Mouse (Mus musculus) stomach, embryonic 16.5 days (tissue): ENCODE measurements at regions not wholly inside any gene's neighbourhood (a gene's known extent, or its start where the extent isn't known, plus 50 kb on each side); places are given as distances from the start of the nearest gene placed in this dataset.

Experiments
- ATAC-seq: fragments of 200-750 bp; cut with Nextera tagmentation; 2 replicates; pipeline ENCODE4 v1.8.0; 2017; ENCODE audit warnings: moderate number of reproducible peaks, moderate TSS enrichment; ENCODE audit not compliant: insufficient read depth, low FRiP score
- H3K27ac ChIP-seq: fragments of 300-500 bp; sonication (generic); 2 replicates; pipeline ENCODE4 v1.5.1; 2014; ENCODE audit warnings: low read length
- H3K27me3 ChIP-seq: fragments of 300-500 bp; sonication (generic); 2 replicates; pipeline ENCODE4 v1.6.1; 2014; ENCODE audit warnings: low read length, control low read depth, mixed read lengths; ENCODE audit not compliant: control insufficient read depth, insufficient read depth
- H3K36me3 ChIP-seq: fragments of 300-500 bp; sonication (generic); 2 replicates; pipeline ENCODE4 v1.6.1; 2014; ENCODE audit warnings: low read length; ENCODE audit not compliant: control insufficient read depth, insufficient read depth
- H3K4me1 ChIP-seq: fragments of 300-500 bp; sonication (generic); 2 replicates; pipeline ENCODE4 v1.6.1; 2014; ENCODE audit warnings: low read length, control low read depth, mixed read lengths; ENCODE audit not compliant: control insufficient read depth, insufficient read depth
- H3K4me2 ChIP-seq: fragments of 300-500 bp; sonication (generic); 2 replicates; pipeline ENCODE4 v1.6.1; 2014; ENCODE audit warnings: low read depth, low read length, mixed read lengths
- H3K4me3 ChIP-seq: fragments of 300-500 bp; sonication (generic); replicated peaks from 2 replicates; pipeline ENCODE4 v1.5.1; 2014; ENCODE audit warnings: mild to moderate bottlenecking, low read length
- H3K9ac ChIP-seq: fragments of 300-500 bp; sonication (generic); 2 replicates; pipeline ENCODE4 v1.6.1; 2014; ENCODE audit warnings: low read length
- H3K9me3 ChIP-seq: fragments of 300-500 bp; sonication (generic); replicated peaks from 2 replicates; pipeline ENCODE4 v1.6.1; 2016; ENCODE audit warnings: low read length, control low read depth; ENCODE audit not compliant: control insufficient read depth
- WGBS: fragments of 180-500 bp; shearing (Covaris S2); extraction: QIAGEN DNeasy Blood & Tissue Kit; methylation state at CpG from one replicate; pipeline ENCODE4 v1.1.7; 2014; 5-methylcytosine and 5-hydroxymethylcytosine counted together

DNA sequence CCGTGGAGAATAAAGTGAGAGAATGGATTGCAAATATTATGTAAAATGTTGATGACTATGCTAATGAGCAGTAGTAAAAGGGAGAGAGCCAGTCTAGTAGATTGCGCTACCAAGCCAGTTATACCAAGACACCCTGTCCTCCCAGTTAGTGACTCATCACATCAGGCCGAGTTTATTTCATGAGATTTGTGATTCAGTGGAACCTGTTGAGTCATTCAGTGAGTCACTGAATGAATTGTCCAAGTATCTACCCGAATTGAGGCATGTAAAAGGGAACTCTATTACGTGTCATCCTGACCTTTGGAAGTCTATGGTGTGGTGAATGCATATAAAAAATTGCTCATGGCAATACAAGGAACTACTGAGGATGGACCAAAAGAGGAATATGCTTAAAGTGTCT lies 504.3 kb upstream of the Fam160b2 start:
- Histone ChIP-seq H3K4me2 (no peak overlapping the region), H3K4me1 (no peaks in the 10 kb centered on the region), H3K4me3 (no peak overlapping the region), H3K27me3 (no peaks in the 10 kb centered on the region), H3K27ac (no peak overlapping the region), H3K36me3 (no peaks in the 10 kb centered on the region), H3K9ac (no peak overlapping the region), H3K9me3 (no peaks in the 10 kb centered on the region)
- 76% methylated on average over 5 of the region's 5 CpGs for WGBS
- no peak for ATAC-seq

DNA sequence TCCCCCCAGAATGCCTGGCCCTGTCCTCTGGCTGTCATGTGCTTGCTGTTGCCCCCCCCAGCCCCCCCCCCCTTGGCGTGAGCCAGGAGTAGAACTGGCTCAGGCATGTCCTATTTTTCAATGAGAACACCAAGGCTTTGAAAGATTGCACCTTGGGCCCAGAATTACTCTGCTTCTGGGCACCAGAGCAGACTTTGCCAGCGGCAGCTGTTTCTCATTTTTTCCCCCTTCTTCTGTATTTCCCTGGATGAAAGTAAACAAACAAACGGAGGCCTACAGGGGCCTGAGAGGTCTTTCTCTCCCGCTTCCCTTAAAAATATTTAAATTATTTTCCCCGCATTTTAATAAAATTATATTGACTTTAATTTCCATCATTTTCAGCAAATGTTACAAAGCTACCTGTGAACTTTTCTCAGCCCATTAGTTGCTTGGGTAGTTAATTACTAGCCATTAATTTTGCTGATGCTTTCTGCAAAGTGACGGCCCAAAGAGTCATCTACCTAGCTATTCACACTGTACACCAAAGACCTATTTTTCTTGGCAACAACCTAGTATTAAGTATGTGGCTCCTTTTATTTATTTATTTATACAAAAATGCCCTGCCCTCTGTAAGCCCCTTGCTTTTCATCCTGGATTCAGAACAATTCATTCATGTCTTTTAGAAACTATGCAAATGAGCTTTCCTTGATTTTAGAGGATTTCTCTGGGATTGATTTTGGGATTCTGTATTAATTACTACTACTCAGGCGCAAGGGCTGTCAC lies 496.2 kb upstream of the Fam160b2 start:
- no peak overlapping the region for H3K9ac ChIP-seq
- no peak overlapping the region for H3K27ac ChIP-seq
- H3K9me3 ChIP-seq: no peaks in the 10 kb centered on the region
- ATAC-seq: no peak
- peaks cover 5% of the 10 kb centered on the region; the same call in 1 of the 2 replicates for H3K4me1 ChIP-seq
- H3K36me3 ChIP-seq: no peaks in the 10 kb centered on the region
- H3K27me3 ChIP-seq: no peaks in the 10 kb centered on the region
- H3K4me2 ChIP-seq: no peak overlapping the region
- WGBS: 74% methylated on average over 7 of the region's 7 CpGs
- H3K4me3 ChIP-seq: no peak overlapping the region

DNA sequence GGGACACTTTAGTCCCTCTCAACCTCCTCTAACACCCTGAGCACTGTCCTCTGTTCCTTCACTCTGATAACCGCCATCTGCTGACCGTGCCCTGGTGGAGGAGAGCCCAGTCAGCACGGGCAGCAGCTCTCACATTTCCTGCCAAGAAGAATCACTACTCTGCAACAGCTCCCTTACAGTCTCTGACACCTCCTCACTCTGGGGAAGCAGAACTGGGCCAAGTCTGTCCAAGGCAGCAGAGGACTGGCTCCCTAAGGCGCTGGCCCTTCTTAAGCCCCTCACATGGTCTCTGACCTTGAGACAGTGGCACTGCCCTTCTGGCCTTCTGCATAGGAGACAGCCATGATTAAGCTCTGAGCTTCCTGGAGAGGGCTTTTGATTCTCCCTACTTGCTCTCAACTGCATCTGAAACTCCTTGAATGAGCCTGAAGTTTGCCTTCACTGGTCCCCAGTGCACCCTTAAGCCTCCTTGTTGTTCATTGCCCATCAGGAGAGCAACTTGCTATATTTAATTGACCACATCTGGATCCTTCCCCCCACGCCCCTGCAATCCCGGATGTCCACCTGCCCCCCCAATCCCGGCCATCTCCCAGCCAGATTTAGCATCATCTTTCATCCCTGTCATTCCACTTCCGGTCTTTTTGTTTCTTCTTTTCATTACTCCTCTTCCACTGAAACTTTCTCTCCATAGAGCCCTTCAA lies 493.1 kb upstream of the Fam160b2 start:
- Histone ChIP-seq H3K9me3 (no peaks in the 10 kb centered on the region), H3K36me3 (no peaks in the 10 kb centered on the region), H3K4me1 (peaks cover 5% of the 10 kb centered on the region; the same call in 1 of the 2 replicates), H3K27ac (no peak overlapping the region), H3K4me3 (no peak overlapping the region), H3K9ac (no peak overlapping the region), H3K4me2 (no peak overlapping the region), H3K27me3 (no peaks in the 10 kb centered on the region)
- WGBS: 53% methylated on average over 8 of the region's 8 CpGs
- no peak for ATAC-seq

DNA sequence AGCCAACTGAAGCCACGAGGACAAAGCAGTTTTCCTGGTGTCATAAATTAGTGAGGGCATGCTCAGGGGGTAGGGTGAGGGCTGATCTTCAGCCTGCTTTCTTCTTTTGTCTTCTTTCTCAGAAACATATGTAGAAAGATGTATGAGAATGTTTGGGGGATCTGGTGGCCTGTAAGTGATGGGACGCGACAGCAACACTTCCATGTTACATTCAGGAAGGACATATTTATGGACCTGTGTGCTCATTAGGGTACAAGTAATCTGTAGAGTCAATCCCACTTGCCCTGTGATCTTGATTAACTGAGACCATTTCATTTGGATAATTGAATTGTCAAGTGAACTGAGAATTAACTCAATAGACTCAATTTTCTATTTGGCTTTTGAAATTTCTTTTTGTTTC lies 486.1 kb upstream of the Fam160b2 start:
- H3K27me3 ChIP-seq: no peaks in the 10 kb centered on the region
- H3K4me2 ChIP-seq: no peak overlapping the region
- H3K9ac ChIP-seq: no peak overlapping the region
- H3K36me3 ChIP-seq: no peaks in the 10 kb centered on the region
- ATAC-seq: no peak
- no peak overlapping the region for H3K27ac ChIP-seq
- WGBS: 81% methylated on average over 3 of the region's 3 CpGs
- no peaks in the 10 kb centered on the region for H3K4me1 ChIP-seq
- no peaks in the 10 kb centered on the region for H3K9me3 ChIP-seq
- H3K4me3 ChIP-seq: no peak overlapping the region

GRCm38 (mm10) chr14:71082327-71082726 lies 482.7 kb upstream of the Fam160b2 start:
- H3K27ac ChIP-seq: no peak overlapping the region

DNA sequence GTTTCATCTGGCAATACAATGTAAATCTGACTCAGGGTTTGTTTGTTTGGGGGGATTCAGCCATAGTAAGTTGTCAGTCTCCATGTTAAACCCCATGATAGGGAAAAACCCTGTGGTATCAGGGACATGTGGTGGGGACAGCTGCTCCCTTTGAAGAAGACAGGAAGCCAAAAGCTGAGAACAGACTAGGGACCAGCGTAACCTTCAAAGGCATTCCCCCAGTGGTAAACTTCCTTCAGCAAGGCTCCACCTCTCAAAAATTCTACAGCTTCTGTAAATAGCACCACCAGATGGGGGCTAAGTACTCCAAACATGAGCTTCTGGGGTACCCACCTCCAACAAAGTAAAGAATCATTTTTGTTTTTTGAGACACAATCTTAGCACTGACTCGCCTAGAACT lies 476.0 kb upstream of the Fam160b2 start:
- H3K27me3 ChIP-seq: no peaks in the 10 kb centered on the region
- WGBS: 80% methylated on average over 2 of the region's 2 CpGs
- no peak overlapping the region for H3K4me2 ChIP-seq
- no peak overlapping the region for H3K9ac ChIP-seq
- peaks cover 3% of the 10 kb centered on the region; the same call in 1 of the 2 replicates for H3K9me3 ChIP-seq
- H3K4me3 ChIP-seq: no peak overlapping the region
- H3K27ac ChIP-seq: no peak overlapping the region
- no peaks in the 10 kb centered on the region for H3K4me1 ChIP-seq
- H3K36me3 ChIP-seq: no peaks in the 10 kb centered on the region
- ATAC-seq: no peak

More at GRCm38 (mm10) chr14:71082327-71082726, 482.7 kb upstream of the Fam160b2 start:
- no peak overlapping the region for H3K4me2 ChIP-seq
- H3K4me3 ChIP-seq: no peak overlapping the region
- H3K9ac ChIP-seq: no peak overlapping the region
- no peak for ATAC-seq
- no peaks in the 10 kb centered on the region for H3K36me3 ChIP-seq
- no peaks in the 10 kb centered on the region for H3K4me1 ChIP-seq
- H3K9me3 ChIP-seq: no peaks in the 10 kb centered on the region
- H3K27me3 ChIP-seq: no peaks in the 10 kb centered on the region

GRCm38 (mm10) chr14:71074019-71074418 lies 474.4 kb upstream of the Fam160b2 start:
- Histone ChIP-seq H3K27me3 (no peaks in the 10 kb centered on the region), H3K9ac (no peak overlapping the region), H3K4me3 (no peak overlapping the region), H3K27ac (no peak overlapping the region), H3K4me1 (no peaks in the 10 kb centered on the region), H3K4me2 (no peak overlapping the region), H3K36me3 (no peaks in the 10 kb centered on the region), H3K9me3 (peaks cover 8% of the 10 kb centered on the region)
- ATAC-seq: no peak

DNA sequence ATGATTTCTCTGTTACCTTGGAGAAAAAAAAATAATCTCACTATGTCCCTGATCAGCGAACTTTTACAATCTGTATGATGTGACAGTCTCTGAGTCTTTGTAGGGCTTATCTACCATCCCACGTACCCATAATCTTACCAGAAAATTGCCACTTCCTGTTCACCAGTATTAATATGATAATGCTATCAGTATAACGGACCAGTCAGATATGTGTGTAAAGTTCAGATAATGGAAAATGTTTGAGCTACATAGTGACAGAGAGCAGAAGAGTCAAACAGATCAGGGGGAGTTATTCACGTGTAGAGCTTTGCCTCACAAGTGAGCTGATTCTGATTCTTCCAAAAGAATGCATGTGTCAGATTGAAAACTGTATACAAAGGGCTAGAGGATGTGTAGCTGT lies 466.0 kb upstream of the Fam160b2 start:
- H3K9me3 ChIP-seq: peaks cover 5% of the 10 kb centered on the region; the same call in 1 of the 2 replicates
- H3K27me3 ChIP-seq: no peaks in the 10 kb centered on the region
- H3K36me3 ChIP-seq: no peaks in the 10 kb centered on the region
- ATAC-seq: no peak
- H3K4me1 ChIP-seq: no peaks in the 10 kb centered on the region
- 54% methylated on average over 4 of the region's 4 CpGs for WGBS
- H3K4me2 ChIP-seq: no peak overlapping the region
- H3K27ac ChIP-seq: no peak overlapping the region
- H3K4me3 ChIP-seq: no peak overlapping the region
- no peak overlapping the region for H3K9ac ChIP-seq

- Histone ChIP-seq H3K4me3 (no peak overlapping the region), H3K4me2 (no peak overlapping the region), H3K36me3 (no peaks in the 10 kb centered on the region), H3K9me3 (no peaks in the 10 kb centered on the region), H3K4me1 (no peaks in the 10 kb centered on the region; the same call in 1 of the 2 replicates), H3K27me3 (no peaks in the 10 kb centered on the region), H3K27ac (no peak overlapping the region), H3K9ac (no peak overlapping the region)
- no peak for ATAC-seq
- 85% methylated on average over 2 of the region's 2 CpGs for WGBS
Measured at GRCm38 (mm10) chr14:71056601-71057000, 457.0 kb upstream of the Fam160b2 start.
